ENCODE assay signal across 8 mouse cellular contexts in genomic region chr1:156566132-156566531, GRCm38 (mm10). TPM values are rescaled to one million over a fixed set of nuclear protein-coding genes. Genes with fewer than 3 reads are reported as not detected.
DNase-seq lines count a peak whose midpoint lies in the region; ATAC-seq and TF ChIP-seq lines count a peak whose summit lies in the region.

No protein-coding gene starts in this region.

- H3K4me1 ChIP-seq in lung, adult 2 months (ENCODE audit: control insufficient read depth, insufficient read depth, low read length), result peaks cover 12% of the 10 kb centered on the region
- H3K4me1 ChIP-seq in forebrain, embryonic 12.5 days, result no peaks in the 10 kb centered on the region
- H3K4me1 ChIP-seq in hindbrain, embryonic 16.5 days (ENCODE audit: control insufficient read depth, insufficient read depth, low read depth, low read length), result no peaks in the 10 kb centered on the region; the same call in 1 of the 2 replicates

- peak; percentile 34 for TF ChIP-seq CTCF in lung, adult 2 months (IDR thresholded peaks at IDR 0.05; ENCODE audit: insufficient read depth, low read length)

- ATAC-seq in forebrain, embryonic 12.5 days (ENCODE audit: low FRiP score), result no peak
- no peak for ATAC-seq in hindbrain, embryonic 16.5 days

- H3K9me3 ChIP-seq in forebrain, embryonic 12.5 days, result no peaks in the 10 kb centered on the region
- H3K9me3 ChIP-seq in hindbrain, embryonic 16.5 days (ENCODE audit: control insufficient read depth, low read length), result no peaks in the 10 kb centered on the region

- no peaks in the 10 kb centered on the region for H3K27me3 ChIP-seq in forebrain, embryonic 12.5 days
- H3K27me3 ChIP-seq in hindbrain, embryonic 16.5 days (replicated peaks; ENCODE audit: control insufficient read depth, insufficient read depth, low read length), result no peaks in the 10 kb centered on the region

- 99% methylated on average over 3 of the region's 3 CpGs for WGBS in lung, adult 2 months
- WGBS in forebrain, embryonic 12.5 days, result 93% methylated on average over 3 of the region's 3 CpGs
- WGBS in hindbrain, embryonic 16.5 days, result 96% methylated on average over 3 of the region's 3 CpGs

- no peak overlapping the region for H3K27ac ChIP-seq in forebrain, embryonic 12.5 days
- H3K27ac ChIP-seq in hindbrain, embryonic 16.5 days (ENCODE audit: low read depth, low read length), result no peak overlapping the region

- no peak for TF ChIP-seq POLR2A in lung, adult 2 months (IDR thresholded peaks at IDR 0.05; ENCODE audit: borderline replicate concordance, extremely low read depth, low read depth, low read length)

- no peak overlapping the region for H3K9ac ChIP-seq in forebrain, embryonic 12.5 days
- H3K9ac ChIP-seq in hindbrain, embryonic 16.5 days (ENCODE audit: low read depth, low read length), result no peak overlapping the region

- H3K4me3 ChIP-seq in lung, adult 2 months (replicated peaks; ENCODE audit: extremely low read depth, low read depth, low read length), result no peak overlapping the region
- no peak overlapping the region for H3K4me3 ChIP-seq in forebrain, embryonic 12.5 days (replicated peaks)
- H3K4me3 ChIP-seq in hindbrain, embryonic 16.5 days (ENCODE audit: low read length), result no peak overlapping the region

- no peak overlapping the region for H3K4me2 ChIP-seq in forebrain, embryonic 12.5 days
- no peak overlapping the region for H3K4me2 ChIP-seq in hindbrain, embryonic 16.5 days (ENCODE audit: low read length)

- DNase-seq in adrenal gland, postnatal 14 days, result peak; percentile 34
- DNase-seq in adrenal gland, adult 2 months, result no peak
- no peak for DNase-seq in lung, adult 2 months
- DNase-seq in lung, postnatal 25 days (ENCODE audit: low spot score), result no peak
- DNase-seq in kidney, postnatal 10 days, result peak; percentile 46
- DNase-seq in testis, postnatal 10 days (ENCODE audit: low spot score), result peak; percentile 49

- H3K36me3 ChIP-seq in forebrain, embryonic 12.5 days (replicated peaks), result no peaks in the 10 kb centered on the region
- H3K36me3 ChIP-seq in hindbrain, embryonic 16.5 days (ENCODE audit: control insufficient read depth, insufficient read depth, low read length), result no peaks in the 10 kb centered on the region

RNA-seq across cellular contexts. Expression of gene Abl2, which starts 7.5 kb away (rescaled TPM):
- 19.9 and 20.9 TPM in 2 replicates for total RNA-seq in adrenal gland, postnatal 14 days (2021)
- 10 to 100 TPM; 19.6 to 22.1 TPM for total RNA-seq in adrenal gland, adult 2 months (2021)
- polyA plus RNA-seq in adrenal gland, adult 2 months (2012; rRNA removed), result 4.6 and 6.1 TPM in 2 replicates
- polyA plus RNA-seq in lung, adult 2 months (2012; rRNA removed), result 8.2 and 9.8 TPM in 2 replicates
- polyA plus RNA-seq in forebrain, embryonic 12.5 days (2016; fragmentation: Nextera tagmentation; extraction: Ambion mirVana), result 6.6 and 7.2 TPM in 2 replicates
- 5.3 and 6.1 TPM in 2 replicates for polyA plus RNA-seq in hindbrain, embryonic 16.5 days (2015; fragmentation: Nextera tagmentation; extraction: Ambion mirVana)

RNA-seq across cellular contexts. Expression of gene Gm10031, which starts 42.3 kb away (rescaled TPM):
- 41.3 and 41.6 TPM in 2 replicates for total RNA-seq in adrenal gland, postnatal 14 days (2021)
- total RNA-seq in adrenal gland, adult 2 months (2021), result 10 to 100 TPM; 37.5 to 44.6 TPM
- polyA plus RNA-seq in adrenal gland, adult 2 months (2012; rRNA removed), result 13.3 and 20.3 TPM in 2 replicates
- 11.0 and 12.2 TPM in 2 replicates for polyA plus RNA-seq in lung, adult 2 months (2012; rRNA removed)
- 0.40 and 0.97 TPM in 2 replicates for polyA plus RNA-seq in forebrain, embryonic 12.5 days (2016; fragmentation: Nextera tagmentation; extraction: Ambion mirVana)
- 0.34 and 0.91 TPM in 2 replicates for polyA plus RNA-seq in hindbrain, embryonic 16.5 days (2015; fragmentation: Nextera tagmentation; extraction: Ambion mirVana)

Comparison
In these comparisons a context has a peak if more than half of its experiments do, and no peak if none do; other contexts are left out.
1. DNase-seq: peak in adrenal gland, postnatal 14 days (single experiment), kidney, postnatal 10 days (single experiment) and testis, postnatal 10 days (single experiment); none in adrenal gland, adult 2 months (single experiment), lung, adult 2 months (single experiment) and lung, postnatal 25 days (single experiment).